ENCODE assay signal across 9 mouse cellular contexts in genomic region chr5:53429683-53430477, GRCm38 (mm10). TPM values are rescaled to one million over a fixed set of nuclear protein-coding genes. Genes with fewer than 3 reads are reported as not detected.
DNase-seq lines count a peak whose midpoint lies in the region; ATAC-seq and TF ChIP-seq lines count a peak whose summit lies in the region.
"Had no signal": no experiment of that assay in that cellular context is flagged by ENCODE, and none has a peak within 500 bp of the region (broad histone marks: within the 10 kb centered on the region; RNA-seq: fewer than 3 reads in every experiment).

No protein-coding gene starts in this region.

- TF ChIP-seq CTCF in kidney, adult 2 months (conservative IDR thresholded peaks at IDR 0.05; ENCODE audit: insufficient read depth, insufficient read length, low read depth, low read length), result no peak
- TF ChIP-seq CTCF in bone marrow macrophage, adult 2 months (IDR thresholded peaks at IDR 0.05; ENCODE audit: low read depth, low read length), result no peak

- DNase-seq in kidney, adult 2 months, result peak; percentile 47
- DNase-seq in heart, postnatal 4 days, result peak; percentile 46
- DNase-seq in adrenal gland, postnatal 25 days, result no peak
- no peak for DNase-seq in layer of hippocampus, postnatal 25 days (ENCODE audit: extremely low spot score in 1 of 2, low spot score in 1 of 2)
- DNase-seq in layer of hippocampus, postnatal 10 days (ENCODE audit: low spot score in 2 of 2), result no peak
- DNase-seq: embryo, embryonic 11 days had no signal

- no peak for ATAC-seq in kidney, embryonic 14.5 days (ENCODE audit: low FRiP score, low TSS enrichment)
- ATAC-seq in megakaryocyte, adult 5-6 weeks (ENCODE audit: poor library complexity, severe bottlenecking), result peak; percentile 82

- H3K36me3 ChIP-seq in kidney, adult 2 months (ENCODE audit: control insufficient read depth, insufficient read depth, low read length), result no peaks in the 10 kb centered on the region
- H3K36me3 ChIP-seq in kidney, embryonic 14.5 days (ENCODE audit: control insufficient read depth, insufficient read depth, low read length), result no peaks in the 10 kb centered on the region

- no peak overlapping the region for H3K4me3 ChIP-seq in kidney, adult 2 months (ENCODE audit: insufficient read depth, low read depth, low read length)
- no peak overlapping the region for H3K4me3 ChIP-seq in kidney, embryonic 14.5 days (ENCODE audit: low read length)
- H3K4me3 ChIP-seq in bone marrow macrophage, adult 2 months (ENCODE audit: insufficient read depth, low read length), result no peak overlapping the region

- TF ChIP-seq POLR2A in kidney, adult 2 months (IDR thresholded peaks at IDR 0.05; ENCODE audit: low read depth, low read length), result no peak
- no peak for TF ChIP-seq POLR2A in bone marrow macrophage, adult 2 months (IDR thresholded peaks at IDR 0.05; ENCODE audit: borderline replicate concordance, low read depth, low read length)

- H3K27ac ChIP-seq in kidney, adult 2 months (ENCODE audit: insufficient read depth, low read depth, low read length), result peak overlapping the region; percentile 11; the same call in 1 of the 2 replicates
- no peak overlapping the region for H3K27ac ChIP-seq in kidney, embryonic 14.5 days (ENCODE audit: low read depth, low read length)
- peak overlapping the region; percentile 68 for H3K27ac ChIP-seq in bone marrow macrophage, adult 2 months (ENCODE audit: insufficient read depth, low read depth, low read length)

- no peaks in the 10 kb centered on the region for H3K9me3 ChIP-seq in kidney, embryonic 14.5 days (ENCODE audit: control insufficient read depth, low read length)

- H3K4me2 ChIP-seq in kidney, embryonic 14.5 days (replicated peaks; ENCODE audit: low read depth, low read length), result no peak overlapping the region

- no peaks in the 10 kb centered on the region for H3K4me1 ChIP-seq in kidney, adult 2 months (ENCODE audit: control insufficient read depth, insufficient read depth, low read length)
- no peaks in the 10 kb centered on the region for H3K4me1 ChIP-seq in kidney, embryonic 14.5 days (ENCODE audit: control insufficient read depth, insufficient read depth, low read length)
- H3K4me1 ChIP-seq in bone marrow macrophage, adult 2 months (ENCODE audit: control insufficient read depth, insufficient read depth, low read length), result peaks cover 26% of the 10 kb centered on the region

- no peaks in the 10 kb centered on the region for H3K27me3 ChIP-seq in kidney, adult 2 months (replicated peaks; ENCODE audit: control insufficient read depth, insufficient read depth, low read length)
- H3K27me3 ChIP-seq in kidney, embryonic 14.5 days (ENCODE audit: control insufficient read depth, insufficient read depth, low read length), result no peaks in the 10 kb centered on the region

- WGBS in kidney, adult 2 months, result 78% methylated on average over 10 of the region's 10 CpGs
- 81% methylated on average over 10 of the region's 10 CpGs for WGBS in kidney, embryonic 14.5 days

- H3K9ac ChIP-seq in kidney, embryonic 14.5 days (ENCODE audit: low read depth, low read length), result no peak overlapping the region

RNA-seq across cellular contexts. Expression of gene Rbpj, which starts 36.1 kb away (rescaled TPM):
- 13.4 and 13.6 TPM in 2 replicates for polyA plus RNA-seq in kidney, adult 2 months (2012; rRNA removed)
- 25.8 and 47.4 TPM in 2 replicates for polyA plus RNA-seq in kidney, embryonic 14.5 days (2014; fragmentation: Nextera tagmentation; extraction: Ambion mirVana)
- 125 and 136 TPM in 2 replicates for polyA plus RNA-seq in bone marrow macrophage, adult 2 months (2012; ENCODE audit: insufficient read depth, insufficient read length, missing spikeins)
- total RNA-seq in heart, postnatal 4 days (2021), result 10 to 100 TPM; 36.7 to 42.4 TPM
- 92.4 and 93.2 TPM in 2 replicates for total RNA-seq in megakaryocyte, adult 5-6 weeks (2015)
- 50.8 and 64.1 TPM in 2 replicates for total RNA-seq in megakaryocyte, adult 5-6 weeks (2017)
- total RNA-seq in adrenal gland, postnatal 25 days (2021), result 37.7 and 42.6 TPM in 2 replicates
- total RNA-seq in layer of hippocampus, postnatal 25 days (2021), result 10 to 100 TPM; 21.7 to 22.0 TPM
- 10 to 100 TPM; 20.3 to 25.8 TPM for total RNA-seq in layer of hippocampus, postnatal 10 days (2021)

Comparison
In these comparisons a context has a peak if more than half of its experiments do, and no peak if none do; other contexts are left out.
1. DNase-seq: peak in kidney, adult 2 months (single experiment) and heart, postnatal 4 days (single experiment); none in adrenal gland, postnatal 25 days (single experiment), layer of hippocampus, postnatal 25 days (0 of 2) and layer of hippocampus, postnatal 10 days (0 of 2).